Mouse (Mus musculus) adrenal gland, postnatal 36 days (tissue): Measurements from ENCODE around the gene Mrps26. TPM values are rescaled to one million over a fixed set of nuclear protein-coding genes. Genes with fewer than 3 reads are reported as not detected.

ENCODE experiments used
- DNase-seq, 2 experiments: peaks; one replicate each; pipeline ENCODE4 v3.0.0; 2021; ENCODE audit warnings: mixed read lengths in 1 of 2
- microRNA-seq: library from miRNA; unstranded; fragments of <30 nt; microRNA quantifications from one replicate; pipeline ENCODE4 v1.2.0, GENCODE M21; 2021
- total RNA-seq, 2 experiments: library from RNA; stranded (reverse); gene quantifications; 2 replicates each; pipeline ENCODE4 v1.2.3; 2021

Gene Mrps26
- total RNA-seq, 2 experiments from 2014 or later, result 56.5 to 70.3 TPM

DNA sequence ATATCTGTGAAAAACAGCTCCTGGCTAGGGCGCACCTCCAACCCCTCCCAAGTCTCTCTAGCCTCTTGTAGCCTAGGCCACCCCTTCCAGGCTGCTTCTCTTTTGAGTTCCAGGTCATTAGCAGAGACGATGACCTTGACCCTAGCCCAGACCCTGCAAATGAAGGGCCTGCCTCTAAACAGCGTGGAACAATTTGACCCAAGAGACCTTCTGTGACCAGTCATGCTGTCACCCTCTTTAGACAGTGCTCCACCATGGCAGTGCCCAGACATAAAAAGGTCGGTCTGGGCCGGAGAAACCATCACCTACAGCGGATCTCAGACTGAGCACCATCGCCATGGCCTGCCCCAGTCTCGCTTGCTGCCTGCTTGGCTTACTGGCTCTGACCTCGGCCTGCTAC, 12.3 kb downstream of the Mrps26 start, which contains the start of gene Oxt:
Gene Oxt (plus strand): TSS at position 301 of the 400 bp plus-strand sequence.
- DNase-seq, result no peak

DNA sequence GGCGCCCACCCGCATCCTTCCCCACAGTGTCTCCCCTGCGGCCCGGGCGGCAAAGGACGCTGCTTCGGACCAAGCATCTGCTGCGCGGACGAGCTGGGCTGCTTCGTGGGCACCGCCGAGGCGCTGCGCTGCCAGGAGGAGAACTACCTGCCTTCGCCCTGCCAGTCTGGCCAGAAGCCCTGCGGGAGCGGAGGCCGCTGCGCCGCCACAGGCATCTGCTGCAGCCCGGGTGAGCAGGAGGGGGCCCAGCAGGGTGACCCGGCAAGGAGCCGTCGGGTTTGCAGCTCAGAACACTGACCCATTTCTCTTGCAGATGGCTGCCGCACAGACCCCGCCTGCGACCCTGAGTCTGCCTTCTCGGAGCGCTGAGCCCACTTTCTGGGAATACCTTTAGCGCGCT, 13.0 kb downstream of the Mrps26 start:
- peak; percentile 21 to 37 for DNase-seq

DNA sequence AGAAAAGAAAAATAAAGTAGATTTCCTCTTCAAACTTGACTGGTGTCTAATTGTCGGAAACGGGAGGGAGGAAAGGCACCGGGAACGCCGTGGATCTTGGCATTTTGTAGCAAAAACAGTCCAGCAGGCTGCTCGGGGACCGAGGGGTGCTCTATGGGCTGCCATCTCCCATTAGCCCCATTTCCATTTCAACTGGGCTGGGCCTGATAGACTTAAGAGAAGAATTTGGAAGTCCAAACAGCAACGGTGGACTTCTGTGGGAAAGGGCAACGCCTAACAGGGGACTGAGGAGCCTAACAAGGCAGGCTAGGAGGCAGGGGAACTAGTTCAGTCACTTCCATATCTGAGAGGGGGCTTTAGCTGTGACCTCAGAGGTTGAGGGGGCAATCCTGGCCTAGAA, 13.5 kb downstream of the Mrps26 start:
- no peak for DNase-seq

DNA sequence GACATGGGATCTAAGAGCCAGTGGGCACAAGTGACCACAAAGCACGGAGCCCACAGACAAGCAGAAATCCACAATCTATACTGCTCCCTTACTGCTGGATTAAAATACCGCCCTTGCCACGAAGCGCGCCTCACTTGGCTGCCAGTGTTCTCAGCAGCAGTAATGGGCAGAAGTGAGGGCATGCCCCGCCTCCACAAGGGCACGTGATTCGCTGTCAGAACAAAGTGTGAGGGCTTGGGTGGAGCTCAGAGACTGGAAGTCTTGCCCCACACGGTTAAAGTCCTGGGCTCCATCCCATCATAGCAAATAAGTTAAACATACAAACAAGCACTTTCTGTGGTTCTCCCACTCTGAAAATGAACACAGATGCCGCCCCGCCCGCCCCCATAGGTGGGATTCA, 14.1 kb downstream of the Mrps26 start:
- peak; percentile 69 to 78 for DNase-seq

DNA sequence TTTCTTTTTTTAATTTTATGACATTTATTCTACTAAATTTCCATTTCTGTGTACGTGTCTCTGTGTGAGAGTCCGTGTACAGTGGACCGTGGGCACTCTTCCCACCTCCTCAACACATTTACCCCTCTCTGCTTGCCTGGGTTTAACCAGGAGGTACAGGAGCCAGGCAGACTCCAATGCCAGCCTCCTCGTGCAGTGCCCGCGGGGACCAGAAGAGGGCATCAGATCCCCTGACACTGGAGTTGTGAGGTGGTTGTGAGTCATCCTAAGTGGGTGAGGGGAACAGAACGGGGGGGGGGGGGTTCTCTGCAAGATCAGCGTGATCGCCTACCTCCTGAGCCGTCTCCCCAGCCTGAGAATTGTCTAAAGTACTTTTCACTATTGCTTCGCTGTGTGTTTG, 14.6 kb downstream of the Mrps26 start:
- DNase-seq, result peak; percentile 84 to 85

DNA sequence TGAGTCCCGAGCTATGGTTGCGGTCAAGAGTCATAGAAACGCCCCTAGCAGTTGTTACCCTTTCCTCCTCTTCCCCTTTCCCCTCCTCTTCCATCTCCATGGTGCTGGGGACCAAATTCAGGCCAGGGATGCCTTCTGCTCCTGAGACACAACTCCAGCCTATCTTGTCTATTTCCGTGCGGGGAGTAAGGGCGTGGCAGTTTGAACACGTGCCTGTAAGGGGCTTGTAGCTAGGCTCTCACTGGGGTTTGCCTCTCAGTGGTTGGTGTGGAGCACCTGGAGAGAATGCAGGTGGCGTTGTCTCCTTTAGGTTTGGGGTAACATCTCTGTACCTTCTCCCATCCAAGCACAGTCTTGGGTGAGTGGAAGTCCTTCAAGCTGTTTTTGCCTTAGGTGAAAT, 16.2 kb downstream of the Mrps26 start:
- no peak for DNase-seq

DNA sequence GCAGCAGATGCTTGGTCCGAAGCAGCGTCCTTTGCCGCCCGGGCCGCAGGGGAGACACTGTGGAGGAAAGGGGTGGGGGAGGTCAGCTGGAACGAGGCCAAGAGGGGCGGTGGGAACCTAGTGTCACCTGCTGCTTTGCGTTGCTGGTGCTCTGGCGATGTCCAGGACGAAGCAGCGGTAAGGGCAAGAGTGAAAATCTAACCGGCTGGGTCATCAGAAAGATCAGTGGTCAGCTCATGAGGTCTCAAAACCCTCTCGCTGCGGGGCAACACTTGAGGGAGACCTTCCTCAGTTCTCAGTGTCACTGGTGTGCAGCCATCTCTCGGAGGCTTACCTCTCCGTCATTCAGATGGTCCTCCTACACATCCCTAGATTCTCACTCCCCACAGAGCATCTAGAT, 17.7 kb downstream of the Mrps26 start:
- no peak for DNase-seq

DNA sequence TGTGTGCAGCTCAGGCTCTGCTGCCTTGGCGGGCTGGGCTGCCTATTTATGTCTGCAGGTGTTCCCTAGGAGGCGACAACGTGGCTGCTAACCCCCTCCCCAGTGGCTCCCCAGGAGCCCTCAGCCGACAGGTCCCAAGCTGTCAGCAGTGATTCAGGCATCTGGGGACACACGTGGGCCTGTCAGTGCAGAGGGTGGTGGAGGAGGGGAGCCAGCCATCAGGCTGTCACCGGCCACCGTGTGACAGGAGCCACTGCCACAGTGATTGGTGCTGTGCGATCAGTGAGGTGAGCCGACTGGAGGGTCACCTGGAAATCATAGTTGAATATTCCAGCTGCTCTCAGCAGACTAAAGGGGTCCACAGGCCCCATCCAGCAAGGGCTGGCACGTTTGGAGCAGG, 19.0 kb downstream of the Mrps26 start, which contains the start of gene Avp:
Gene Avp (minus strand): TSS at position 3 of the 400 bp plus-strand sequence.
- DNase-seq, result no peak

DNA sequence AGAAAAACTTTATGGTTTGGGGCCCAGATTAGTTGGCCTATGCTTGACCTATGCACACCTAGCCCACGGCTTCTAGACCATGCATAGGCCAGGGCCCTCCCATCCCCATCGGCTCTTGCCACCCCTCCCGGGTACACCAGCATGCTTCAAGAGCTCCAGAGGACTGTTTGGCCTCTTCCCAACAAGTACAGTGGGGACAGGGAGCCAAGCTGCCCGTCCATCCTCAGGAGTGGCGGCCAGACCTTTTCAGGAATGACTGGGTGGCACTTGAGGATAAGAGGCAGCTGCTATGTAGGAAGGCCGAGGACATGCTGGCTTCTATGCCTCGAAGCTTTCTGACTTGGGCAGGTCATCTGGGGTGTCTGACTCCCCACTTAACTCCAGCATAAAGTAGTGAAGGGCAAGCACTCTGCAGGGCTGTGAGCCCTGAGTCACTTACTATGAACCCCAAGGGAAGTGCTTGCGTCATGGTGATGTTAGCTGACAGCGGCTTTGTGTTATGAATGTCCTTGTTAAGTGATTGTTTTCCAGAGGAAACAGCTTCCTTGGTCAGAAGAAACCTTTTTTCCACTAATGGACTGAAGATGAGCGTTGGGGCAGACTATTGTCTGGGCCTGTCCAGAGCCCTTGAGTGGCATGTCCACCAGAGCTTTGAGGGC, 20.5 kb downstream of the Mrps26 start:
- peak in 1 of 2 experiments; percentile 39 for DNase-seq

DNA sequence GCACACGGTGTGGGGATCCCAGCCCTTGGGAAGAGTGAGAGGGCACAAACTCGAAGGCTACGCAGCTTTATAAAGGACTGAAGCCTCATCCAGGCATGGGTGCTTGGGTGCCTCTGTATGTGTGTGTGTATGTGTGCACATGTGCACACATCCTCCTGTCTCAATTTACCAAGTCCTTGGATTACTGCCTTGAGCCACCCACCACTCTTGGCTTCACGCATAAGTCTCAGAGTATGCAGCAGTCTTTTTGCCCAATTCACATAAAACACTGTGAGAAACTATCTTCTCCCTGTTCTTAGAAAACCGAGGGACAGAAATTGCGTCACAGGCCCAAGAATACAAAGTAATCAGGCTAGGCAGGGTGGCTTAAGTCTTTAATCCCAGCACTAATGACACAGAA, 22.5 kb downstream of the Mrps26 start:
- DNase-seq, result no peak

DNA sequence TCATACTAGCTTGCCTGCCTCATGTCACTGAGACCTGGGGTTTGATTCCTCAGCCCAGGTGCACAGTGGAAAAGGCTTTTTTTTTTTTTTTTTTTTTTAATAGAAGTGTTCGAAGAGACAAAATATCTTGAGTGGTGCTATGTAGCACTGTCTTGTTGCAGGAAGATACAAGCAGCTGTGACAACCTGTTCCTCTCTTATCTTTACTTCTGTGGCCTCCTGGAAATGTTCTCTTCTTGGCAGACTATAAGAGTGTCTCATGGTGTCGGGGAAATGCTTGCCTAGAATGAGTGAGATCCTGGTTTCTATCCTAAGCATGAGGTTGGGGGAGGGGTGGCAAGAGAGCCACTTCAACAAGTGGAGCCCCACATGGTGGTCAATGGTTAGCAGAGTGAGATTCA, 24.8 kb downstream of the Mrps26 start:
- DNase-seq, result no peak

DNA sequence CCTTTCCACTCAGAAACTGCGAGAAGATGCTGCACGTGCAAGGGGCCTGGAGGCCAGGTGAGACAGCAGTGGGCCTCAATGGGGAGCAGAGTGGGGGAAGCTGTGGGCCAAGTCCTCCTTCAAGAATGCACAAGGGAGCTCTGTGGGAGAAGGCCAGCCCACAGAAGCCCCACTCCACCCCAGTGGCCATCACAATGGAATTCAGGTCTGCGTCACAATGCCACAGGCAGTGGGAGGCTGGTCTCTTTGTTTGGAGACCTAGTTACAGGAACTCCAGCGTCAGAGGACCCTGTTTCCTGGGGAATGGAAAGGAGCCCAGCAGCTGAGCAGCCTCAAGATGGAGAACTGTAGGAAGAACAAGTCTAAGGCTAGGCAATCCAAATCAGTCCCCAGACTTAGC, 25.6 kb downstream of the Mrps26 start:
- DNase-seq, result no peak

DNA sequence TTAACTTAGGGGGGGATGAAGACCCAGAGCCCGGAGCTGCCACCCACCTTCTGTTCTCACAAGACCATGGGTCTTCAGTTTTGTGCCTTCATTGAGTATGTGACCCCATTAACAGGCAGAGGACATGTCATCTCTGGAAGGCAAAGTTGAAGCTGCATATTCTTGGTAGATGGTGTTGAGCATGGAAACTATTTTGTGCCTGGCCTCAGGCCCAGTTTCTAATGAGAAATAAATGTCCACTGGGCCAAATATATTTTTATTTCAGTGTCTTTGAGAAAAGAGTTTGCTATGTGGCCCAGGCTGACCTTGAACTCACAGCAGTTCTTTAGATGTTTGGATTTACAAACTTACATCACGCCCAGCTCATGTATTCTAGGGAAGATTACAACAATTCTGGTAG, 26.2 kb downstream of the Mrps26 start:
- DNase-seq, result no peak

DNA sequence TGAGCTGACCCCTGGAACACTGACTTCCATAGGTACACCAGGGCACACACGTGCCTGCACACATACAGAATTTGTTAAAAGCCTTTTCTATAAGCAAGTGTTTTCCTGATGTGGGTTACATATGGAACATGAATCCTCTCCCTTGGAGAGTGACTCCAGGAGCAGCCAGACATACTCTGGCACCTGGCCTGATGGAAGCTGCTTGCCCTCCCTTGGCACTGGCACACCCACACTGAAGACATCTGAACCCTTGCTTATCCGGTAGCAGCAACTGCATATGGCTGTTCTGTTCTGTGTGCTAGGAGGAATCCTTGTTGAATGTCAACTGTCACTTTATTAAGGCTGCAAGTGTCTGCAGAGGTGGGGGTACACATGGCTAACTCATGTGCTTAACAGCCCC, 27.5 kb downstream of the Mrps26 start:
- no peak for DNase-seq

DNA sequence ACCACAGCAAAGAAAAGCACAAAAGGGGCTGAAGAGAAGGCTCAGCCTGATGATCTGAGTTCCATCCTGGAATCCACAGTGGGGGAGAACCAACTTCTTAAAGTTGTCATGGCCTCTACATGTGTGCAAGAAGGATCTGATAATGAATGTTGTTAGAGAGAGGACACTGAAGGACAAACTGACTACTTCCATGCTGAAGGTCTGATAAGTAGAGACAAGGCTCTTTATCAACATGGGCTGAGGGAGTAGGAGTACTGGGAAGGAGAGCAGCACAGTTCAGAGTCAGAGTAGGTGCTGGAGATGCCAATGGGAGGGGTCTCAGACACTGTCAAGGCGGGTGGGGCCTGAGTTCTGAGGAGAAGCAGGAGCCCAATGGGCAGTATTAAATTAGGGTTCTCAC, 32.1 kb downstream of the Mrps26 start:
- DNase-seq, result no peak

DNA sequence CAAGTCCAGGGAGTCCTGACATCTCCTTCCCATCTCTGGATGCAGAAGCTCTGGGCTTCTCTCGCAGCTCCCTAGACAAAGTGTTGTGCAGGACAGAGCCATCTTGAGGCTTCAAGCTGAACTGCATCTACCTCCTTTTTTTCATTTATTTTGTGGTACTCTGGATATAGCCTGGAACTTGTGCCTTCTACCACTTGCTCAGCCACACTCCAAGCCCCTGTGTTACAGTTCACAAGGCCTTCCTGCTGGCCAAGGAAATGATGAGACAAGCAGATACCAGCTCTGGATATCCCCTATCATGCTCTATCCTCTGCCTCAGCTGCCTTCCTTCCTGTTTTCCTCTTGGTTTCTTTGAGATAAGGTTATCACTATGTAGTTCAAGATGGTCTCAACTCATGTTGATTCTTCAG, 34.1 kb downstream of the Mrps26 start:
- peak in 1 of 2 experiments; percentile 29 for DNase-seq

DNA sequence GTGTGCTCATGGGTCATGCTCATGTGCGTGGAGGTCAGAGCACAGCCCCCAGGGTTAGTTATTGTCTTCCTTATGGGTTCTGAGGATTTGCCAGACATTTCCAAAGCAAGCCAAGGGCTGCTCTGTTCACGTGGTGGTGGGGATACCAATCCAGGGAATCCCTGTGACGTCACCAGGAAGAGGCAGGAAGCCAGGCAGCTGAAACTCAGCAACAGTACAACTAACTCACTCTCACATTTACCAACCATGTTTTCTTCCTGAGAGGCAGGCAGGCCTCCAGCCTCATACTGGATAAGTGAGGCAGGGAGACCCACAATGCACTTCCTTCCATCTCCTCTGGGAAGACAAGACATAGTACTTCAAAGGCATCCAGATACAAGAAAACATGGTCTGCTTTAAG, 34.9 kb downstream of the Mrps26 start:
- DNase-seq, result no peak

DNA sequence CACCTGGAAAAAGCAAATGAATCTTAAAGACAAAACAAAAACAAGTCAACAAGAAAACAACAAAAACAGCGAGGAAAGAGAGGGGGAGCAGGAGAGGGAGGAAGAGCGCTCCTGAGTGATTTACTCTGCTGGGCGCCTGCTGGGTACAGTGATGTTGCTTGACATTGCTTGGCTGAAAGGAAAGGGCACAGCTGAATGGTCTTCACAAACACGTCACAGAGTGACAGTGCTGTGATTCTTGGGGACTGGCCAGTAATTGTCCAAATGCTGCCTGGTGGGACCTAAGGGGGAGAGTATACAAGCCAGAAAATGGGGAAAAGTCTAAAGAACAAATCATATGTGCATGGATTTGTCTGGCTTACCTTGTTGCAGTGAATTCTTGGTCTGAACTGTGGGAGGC, 38.7 kb downstream of the Mrps26 start:
- DNase-seq, result no peak

DNA sequence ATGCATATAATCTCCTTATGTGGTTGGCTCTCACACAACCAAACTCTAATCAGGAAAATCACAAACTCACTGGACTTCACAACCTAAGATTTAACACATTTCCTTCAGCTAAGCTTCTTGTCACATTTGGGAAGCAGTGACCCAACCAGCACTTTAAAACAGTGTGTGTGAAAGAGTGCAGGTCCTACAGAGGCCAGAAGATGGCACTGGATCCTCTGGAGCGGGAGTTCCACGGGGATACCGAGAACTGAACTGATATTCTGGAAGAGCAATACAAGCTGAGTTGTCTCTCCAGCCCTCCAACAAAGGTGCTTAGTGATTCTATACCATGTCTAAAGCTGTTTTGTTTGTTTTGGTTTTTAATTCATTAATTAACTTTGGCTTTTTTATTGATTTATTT, 49.5 kb downstream of the Mrps26 start:
- peak; percentile 22 to 39 for DNase-seq

Small RNA genes within 50 kb of the gene (microRNA-seq; reads per million reads assigned to microRNA genes)
- gene Gm23876, result not detected

Other genes starting within 250 kb of the Mrps26 start
- 10 to 100 TPM in 1 of 2 experiments, 1 to 10 TPM in 1; 7.1 to 11.3 TPM for gene Cpxm1, start 166.2 kb upstream of the Mrps26 start, total RNA-seq
- gene Gm28372, start 158.5 kb upstream of the Mrps26 start, total RNA-seq, result not detected
- not detected for gene 1700020A23Rik, start 158.5 kb upstream of the Mrps26 start, total RNA-seq
- not detected for gene Tmem239, start 157.3 kb upstream of the Mrps26 start, total RNA-seq
- gene Vps16, start 139.4 kb upstream of the Mrps26 start, total RNA-seq, result 10 to 100 TPM; 62.9 to 63.9 TPM
- gene Pced1a, start 139.0 kb upstream of the Mrps26 start, total RNA-seq, result 10 to 100 TPM; 12.9 to 14.6 TPM
- 100 to 1,000 TPM; 117 to 143 TPM for gene Ptpra, start 113.5 kb upstream of the Mrps26 start, total RNA-seq
- not detected for gene Oxt, start 12.4 kb downstream of the Mrps26 start, total RNA-seq
- gene Avp, start 18.8 kb downstream of the Mrps26 start, total RNA-seq, result not detected
- gene Fastkd5, start 66.3 kb downstream of the Mrps26 start, total RNA-seq, result 10 to 100 TPM; 11.4 to 12.9 TPM
- gene Ubox5, start 66.3 kb downstream of the Mrps26 start, total RNA-seq, result 1 to 10 TPM; 6.3 to 6.9 TPM
- gene Lzts3, start 79.1 kb downstream of the Mrps26 start, total RNA-seq, result 10 to 100 TPM; 13.2 to 14.8 TPM
- 100 to 1,000 TPM; 199 to 232 TPM for gene Ddrgk1, start 100.9 kb downstream of the Mrps26 start, total RNA-seq
- gene Itpa, start 103.9 kb downstream of the Mrps26 start, total RNA-seq, result 10 to 100 TPM; 28.1 to 31.2 TPM
- 1 to 10 TPM; 3.2 to 3.3 TPM for gene Slc4a11, start 133.8 kb downstream of the Mrps26 start, total RNA-seq